Mouse (Mus musculus) liver, postnatal 0 days (tissue): ENCODE results near the gene Nacc1. TPM values are rescaled to one million over a fixed set of nuclear protein-coding genes. Genes with fewer than 3 reads are reported as not detected.

ENCODE experiments used
- ATAC-seq: fragments of 200-750 bp; cut with Nextera tagmentation; 2 replicates; pipeline ENCODE4 v1.8.0; 2017; ENCODE audit warnings: mild to moderate bottlenecking, moderate library complexity
- DNase-seq: peaks from one replicate; pipeline ENCODE4 v3.0.0-alpha.2; 2016
- H3K27ac ChIP-seq: fragments of 300-500 bp; sonication (generic); 2 replicates; pipeline ENCODE4 v1.5.1; 2014; ENCODE audit warnings: antibody characterized with exemption, moderate library complexity, mild to moderate bottlenecking, low read depth
- H3K27me3 ChIP-seq: fragments of 300-500 bp; sonication (generic); 2 replicates; pipeline ENCODE4 v1.6.1; 2014; ENCODE audit warnings: low read length, control low read depth, mixed read lengths; ENCODE audit not compliant: insufficient read depth
- H3K36me3 ChIP-seq: fragments of 300-500 bp; sonication (generic); replicated peaks from 2 replicates; pipeline ENCODE4 v1.6.1; 2014; ENCODE audit warnings: mild to moderate bottlenecking, control low read depth, low read length, moderate library complexity, mixed read lengths; ENCODE audit not compliant: insufficient read depth
- H3K4me1 ChIP-seq: fragments of 300-500 bp; sonication (generic); 2 replicates; pipeline ENCODE4 v1.6.1; 2014; ENCODE audit warnings: antibody characterized with exemption, mild to moderate bottlenecking, control low read depth; ENCODE audit not compliant: insufficient read depth
- H3K4me2 ChIP-seq: fragments of 300-500 bp; sonication (generic); 2 replicates; pipeline ENCODE4 v1.6.1; 2014; ENCODE audit warnings: low read depth, mild to moderate bottlenecking, low read length, moderate library complexity, mixed read lengths
- H3K4me3 ChIP-seq: fragments of 300-500 bp; sonication (generic); 2 replicates; pipeline ENCODE4 v1.5.1; 2014; ENCODE audit warnings: low read depth, low read length
- H3K9ac ChIP-seq: fragments of 300-500 bp; sonication (generic); replicated peaks from 2 replicates; pipeline ENCODE4 v1.6.1; 2014; ENCODE audit warnings: mild to moderate bottlenecking, moderate library complexity
- H3K9me3 ChIP-seq: fragments of 300-500 bp; sonication (generic); 2 replicates; pipeline ENCODE4 v1.6.1; 2016; ENCODE audit warnings: mild to moderate bottlenecking, control low read depth, low read length, mixed read lengths
- CTCF ChIP-seq: sonication (generic); IDR thresholded peaks from 2 replicates; pipeline ENCODE4 v1.5.1; 2016; ENCODE audit warnings: antibody characterized with exemption, low read depth
- EP300 ChIP-seq: IDR thresholded peaks from 2 replicates; pipeline ENCODE4 v1.6.1; 2016; ENCODE audit warnings: antibody characterized with exemption, low read depth, mild to moderate bottlenecking
- WGBS: fragments of 180-500 bp; shearing (Covaris S2); extraction: QIAGEN DNeasy Blood & Tissue Kit; methylation state at CpG from one replicate; pipeline ENCODE4 v1.1.7; 2014; ENCODE audit not compliant: insufficient replicate concordance; 5-methylcytosine and 5-hydroxymethylcytosine counted together
- polyA plus RNA-seq: library from polyadenylated mRNA; unstranded; fragments of >200 nt; fragmentation: Nextera tagmentation; extraction: Ambion mirVana; gene quantifications from 2 replicates; pipeline ENCODE4 v1.2.1, GENCODE M21; 2015

Gene Nacc1
- polyA plus RNA-seq, 1 experiment from 2014 or later: 3.6 TPM

DNA sequence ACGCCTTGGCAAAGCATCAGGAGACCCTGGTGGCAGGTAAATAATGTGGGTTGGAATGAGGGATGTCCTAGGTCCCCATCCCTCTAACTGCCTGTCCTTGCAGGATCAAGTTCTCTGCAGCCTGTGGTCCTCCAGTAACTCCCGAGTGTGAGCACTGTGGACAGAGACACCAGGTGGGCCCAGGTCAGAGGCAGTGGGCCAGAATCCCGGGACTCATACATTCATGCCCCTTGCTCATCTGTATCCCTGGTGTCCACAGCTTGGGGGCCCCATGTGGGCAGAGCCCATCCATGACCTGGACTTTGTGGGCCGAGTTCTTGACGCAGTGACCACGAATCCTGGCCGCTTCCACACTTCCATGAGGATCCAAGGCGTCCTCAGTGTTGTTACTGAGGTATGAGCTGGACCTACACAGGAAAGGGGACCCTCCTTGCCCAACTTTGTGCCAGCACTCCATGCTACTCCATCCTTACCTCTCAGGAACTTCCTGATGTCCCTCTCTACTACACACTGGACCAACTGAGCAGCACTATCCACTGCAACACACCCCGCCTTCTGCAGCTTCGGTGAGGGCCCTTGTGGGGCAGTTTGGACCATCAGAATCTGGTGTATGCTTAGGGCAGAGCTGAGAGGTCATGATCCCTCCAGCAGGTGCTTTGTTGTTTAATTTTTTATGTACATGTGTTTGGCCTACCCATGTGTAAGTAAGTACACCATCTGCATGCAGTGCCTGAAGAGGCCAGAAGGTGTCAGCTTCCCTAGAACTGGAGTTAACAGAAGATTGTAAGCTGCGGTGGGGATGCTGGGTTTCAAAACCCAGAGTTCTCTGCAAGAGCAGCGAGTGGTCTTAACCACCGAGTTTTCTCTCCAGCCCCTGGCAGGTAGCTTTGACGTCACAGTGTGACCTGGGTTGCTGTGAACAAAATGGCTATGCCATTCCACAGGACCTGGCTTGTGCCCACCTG lies 9.8 kb upstream of the Nacc1 start:
- no peaks in the 10 kb centered on the region for H3K27me3 ChIP-seq
- 78% methylated on average over 14 of the region's 14 CpGs for WGBS
- H3K9me3 ChIP-seq: no peaks in the 10 kb centered on the region
- TF ChIP-seq EP300: no peak
- peak; percentile 80 for TF ChIP-seq CTCF
- peak; percentile 73 for DNase-seq
- no peak overlapping the region for H3K27ac ChIP-seq
- no peak for ATAC-seq
- no peak overlapping the region for H3K4me3 ChIP-seq
- H3K4me1 ChIP-seq: peaks cover 29% of the 10 kb centered on the region
- H3K9ac ChIP-seq: no peak overlapping the region
- peaks cover 47% of the 10 kb centered on the region for H3K36me3 ChIP-seq
- no peak overlapping the region for H3K4me2 ChIP-seq

DNA sequence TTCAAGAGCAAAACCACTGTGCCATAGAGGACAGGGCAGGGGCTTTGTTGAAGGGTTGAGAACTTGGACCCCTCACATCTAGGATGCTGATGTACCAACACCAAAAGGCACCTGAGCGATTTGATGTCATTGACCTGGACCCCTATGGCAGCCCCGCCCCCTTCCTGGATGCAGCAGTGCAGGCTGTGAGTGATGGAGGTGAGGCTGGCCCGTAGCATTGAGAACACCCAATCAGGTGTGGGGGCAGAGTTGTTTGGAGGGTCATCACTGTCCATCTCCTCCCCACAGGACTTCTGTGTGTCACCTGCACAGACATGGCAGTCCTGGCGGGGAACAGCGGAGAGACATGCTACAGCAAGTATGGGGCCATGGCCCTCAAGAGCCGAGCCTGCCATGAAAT lies 7.5 kb upstream of the Nacc1 start:
- Histone ChIP-seq H3K9ac (no peak overlapping the region), H3K4me1 (peaks cover 22% of the 10 kb centered on the region), H3K27me3 (no peaks in the 10 kb centered on the region), H3K36me3 (peaks cover 50% of the 10 kb centered on the region), H3K4me3 (no peak overlapping the region), H3K27ac (no peak overlapping the region), H3K4me2 (no peak overlapping the region), H3K9me3 (no peaks in the 10 kb centered on the region)
- TF ChIP-seq CTCF: no peak
- TF ChIP-seq EP300: no peak
- DNase-seq (no peak), ATAC-seq (no peak)
- 78% methylated on average over 6 of the region's 6 CpGs for WGBS

GRCm38 (mm10) chr8:84693332-84693731 lies 5.7 kb upstream of the Nacc1 start:
- Histone ChIP-seq H3K4me1 (peaks cover 22% of the 10 kb centered on the region), H3K27ac (no peak overlapping the region), H3K36me3 (peaks cover 42% of the 10 kb centered on the region), H3K4me3 (no peak overlapping the region), H3K4me2 (no peak overlapping the region), H3K9me3 (no peaks in the 10 kb centered on the region), H3K9ac (no peak overlapping the region), H3K27me3 (no peaks in the 10 kb centered on the region)
- 83% methylated on average over 4 of the region's 4 CpGs for WGBS
- TF ChIP-seq EP300 (no peak), CTCF (no peak)
- ATAC-seq (no peak), DNase-seq (no peak)

DNA sequence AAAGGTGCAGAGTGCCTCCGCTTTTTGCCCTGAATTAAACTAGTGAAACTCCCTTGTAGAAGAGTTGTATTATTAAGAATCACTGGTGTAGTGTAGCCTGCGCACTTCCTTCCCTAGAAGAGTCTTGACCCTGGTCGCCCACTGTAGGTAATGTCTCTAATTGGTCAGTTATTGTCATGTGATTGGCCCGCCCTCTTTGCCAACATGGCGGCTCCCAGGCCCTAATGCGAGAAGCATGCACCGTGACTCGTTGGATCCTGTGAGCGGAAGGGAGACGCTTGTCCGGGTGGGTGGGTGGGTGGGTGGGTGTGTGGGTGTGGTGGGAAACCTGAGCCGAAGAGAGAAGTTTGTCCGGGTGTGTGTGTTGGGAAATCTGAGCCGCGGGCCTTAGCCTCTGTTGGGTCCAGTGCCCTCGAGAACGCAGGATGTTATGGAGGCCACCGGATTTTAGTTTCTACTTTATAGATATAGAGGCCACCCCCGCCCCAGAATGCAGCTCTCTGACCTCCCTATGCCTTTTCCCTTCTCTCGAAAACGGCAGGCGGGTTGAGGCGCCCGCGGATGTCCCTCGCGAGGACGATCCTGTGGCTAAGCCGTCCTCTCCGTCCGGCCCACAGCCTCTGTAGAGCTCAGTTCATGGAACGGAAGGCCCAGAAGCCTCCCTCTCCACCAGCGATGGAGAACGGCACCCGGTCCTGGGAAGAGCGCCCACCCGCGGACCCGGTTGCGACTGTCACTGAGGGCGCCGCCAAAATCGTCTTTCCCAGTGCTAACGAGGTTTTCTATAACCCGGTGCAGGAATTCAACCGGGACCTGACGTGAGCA lies 1.6 kb upstream of the Nacc1 start:
- WGBS: under 1% methylated on average over 47 of the region's 47 CpGs
- ATAC-seq (peak; percentile 81), DNase-seq (peak; percentile 89)
- Histone ChIP-seq H3K36me3 (peaks cover 13% of the 10 kb centered on the region), H3K27ac (peak overlapping the region; percentile 64), H3K27me3 (no peaks in the 10 kb centered on the region), H3K9me3 (no peaks in the 10 kb centered on the region), H3K4me3 (peak overlapping the region; percentile 80), H3K9ac (peak overlapping the region; percentile 75), H3K4me2 (peak overlapping the region; percentile 97), H3K4me1 (peaks cover 38% of the 10 kb centered on the region)
- peak; percentile 35 for TF ChIP-seq CTCF
- TF ChIP-seq EP300: no peak

DNA sequence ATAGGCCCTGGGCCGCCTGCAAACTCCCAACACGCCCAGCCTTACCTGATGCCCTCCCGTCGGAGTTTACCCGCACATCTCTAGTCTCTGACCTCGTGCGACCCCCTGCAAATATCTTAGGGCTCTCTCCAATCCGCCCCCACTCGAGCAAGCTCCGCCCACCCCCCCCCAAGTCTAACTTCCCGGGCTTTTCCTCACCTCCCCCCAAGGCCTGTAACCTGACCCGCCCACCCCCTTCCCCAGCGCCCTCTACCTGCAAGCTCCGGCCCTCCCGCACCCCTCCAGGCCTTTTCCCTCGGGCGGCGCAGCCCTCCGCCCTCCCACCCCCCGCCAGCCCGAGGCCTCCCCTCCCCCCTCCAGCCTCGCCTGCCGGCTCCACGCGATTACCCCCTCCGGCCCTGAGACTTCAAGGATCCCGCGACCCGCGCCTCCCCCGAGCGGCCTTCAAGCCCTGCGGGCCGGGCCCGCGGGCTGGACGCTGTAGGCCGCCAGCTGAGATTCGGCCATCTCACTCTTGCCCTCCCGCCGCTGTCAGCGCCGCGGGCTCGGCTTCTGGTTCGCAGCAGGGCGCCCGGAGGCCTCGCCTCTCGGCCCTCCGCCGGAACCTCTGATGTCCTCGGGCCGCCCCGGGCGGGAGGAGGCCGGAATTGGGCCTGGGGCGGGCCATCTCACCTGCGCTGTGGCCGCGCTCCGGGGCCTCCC lies 508 bp downstream of the Nacc1 start:
- Histone ChIP-seq H3K9me3 (no peaks in the 10 kb centered on the region), H3K27ac (peak overlapping the region; percentile 89), H3K27me3 (no peaks in the 10 kb centered on the region), H3K4me3 (peak overlapping the region; percentile 91), H3K36me3 (peaks cover 9% of the 10 kb centered on the region), H3K9ac (peak overlapping the region; percentile 93), H3K4me2 (peak overlapping the region; percentile 94), H3K4me1 (peaks cover 38% of the 10 kb centered on the region)
- ATAC-seq (peak; percentile 45), DNase-seq (peak; percentile 67)
- peak; percentile 20; the same call in 1 of the 2 replicates for TF ChIP-seq CTCF
- no peak for TF ChIP-seq EP300
- WGBS: 3% methylated on average over 40 of the region's 62 CpGs
